Mouse (Mus musculus): Measurements from ENCODE around the gene 1700056E22Rik. TPM values are rescaled to one million over a fixed set of nuclear protein-coding genes. Genes with fewer than 3 reads are reported as not detected.

The 1700056E22Rik gene
- total RNA-seq, 4 experiments from 2014 or later: 0.25 TPM; not detected in 3

GRCm38 (mm10) chr1:184051824-184052223, 17.7 kb upstream of the 1700056E22Rik start:
- no peak for DNase-seq (ENCODE audit: low spot score in 2 of 2)

- DNase-seq (ENCODE audit: low spot score in 2 of 2): no peak
Observed at GRCm38 (mm10) chr1:184051286-184051685, 17.2 kb upstream of the 1700056E22Rik start.

GRCm38 (mm10) chr1:184048675-184049418, 14.7 kb upstream of the 1700056E22Rik start:
- no peak for DNase-seq (ENCODE audit: low spot score in 2 of 2)

- DNase-seq (ENCODE audit: low spot score in 2 of 2): no peak
Observed at GRCm38 (mm10) chr1:184047818-184048217, 13.7 kb upstream of the 1700056E22Rik start.

GRCm38 (mm10) chr1:184046070-184046677, 12.1 kb upstream of the 1700056E22Rik start:
- no peak for DNase-seq (ENCODE audit: low spot score in 2 of 2)

- no peak for DNase-seq (ENCODE audit: low spot score in 2 of 2)
Observed at GRCm38 (mm10) chr1:184043391-184043790, 9.3 kb upstream of the 1700056E22Rik start.

- DNase-seq (ENCODE audit: low spot score in 2 of 2): no peak
Observed at GRCm38 (mm10) chr1:184042745-184043144, 8.6 kb upstream of the 1700056E22Rik start.

- no peak for DNase-seq (ENCODE audit: low spot score in 2 of 2)
Observed at GRCm38 (mm10) chr1:184041778-184042573, 7.9 kb upstream of the 1700056E22Rik start.

GRCm38 (mm10) chr1:184040906-184041305, 6.8 kb upstream of the 1700056E22Rik start:
- DNase-seq (ENCODE audit: low spot score in 2 of 2): no peak

- DNase-seq (ENCODE audit: low spot score in 2 of 2): no peak
Observed at GRCm38 (mm10) chr1:184040181-184040580, 6.1 kb upstream of the 1700056E22Rik start.

- DNase-seq (ENCODE audit: low spot score in 2 of 2): no peak
Observed at GRCm38 (mm10) chr1:184039301-184039700, 5.2 kb upstream of the 1700056E22Rik start.

GRCm38 (mm10) chr1:184037802-184038201, 3.7 kb upstream of the 1700056E22Rik start:
- DNase-seq (ENCODE audit: low spot score in 2 of 2): no peak

GRCm38 (mm10) chr1:184035346-184035903, 1.3 kb upstream of the 1700056E22Rik start:
- no peak for DNase-seq (ENCODE audit: low spot score in 2 of 2)

GRCm38 (mm10) chr1:184034741-184035181, 660 bp upstream of the 1700056E22Rik start:
- no peak for DNase-seq (ENCODE audit: low spot score in 2 of 2)

- DNase-seq (ENCODE audit: low spot score in 2 of 2): no peak
Observed at GRCm38 (mm10) chr1:184033390-184034010, 601 bp downstream of the 1700056E22Rik start.

GRCm38 (mm10) chr1:184032682-184033389, 1.3 kb downstream of the 1700056E22Rik start:
- no peak for DNase-seq (ENCODE audit: low spot score in 2 of 2)

- no peak for DNase-seq (ENCODE audit: low spot score in 2 of 2)
Observed at GRCm38 (mm10) chr1:184030070-184030802, 3.9 kb downstream of the 1700056E22Rik start.

- DNase-seq (ENCODE audit: low spot score in 2 of 2): no peak
Observed at GRCm38 (mm10) chr1:184027039-184027438, 7.1 kb downstream of the 1700056E22Rik start.

GRCm38 (mm10) chr1:184025079-184025478, 9.0 kb downstream of the 1700056E22Rik start:
- no peak for DNase-seq (ENCODE audit: low spot score in 2 of 2)

GRCm38 (mm10) chr1:184024631-184025030, 9.5 kb downstream of the 1700056E22Rik start:
- DNase-seq (ENCODE audit: low spot score in 2 of 2): no peak

All from layer of hippocampus, adult 8-10 months (tissue).